Mouse (Mus musculus): Measurements from ENCODE around the gene Cacnb2. TPM values are rescaled to one million over a fixed set of nuclear protein-coding genes. Genes with fewer than 3 reads are reported as not detected.
A peak's percentile ranks its signal among the peaks of the same experiment; 100 is the strongest.

The Cacnb2 gene
- polyA plus RNA-seq, 1 experiment from 2014 or later, result 2.0 TPM

DNA sequence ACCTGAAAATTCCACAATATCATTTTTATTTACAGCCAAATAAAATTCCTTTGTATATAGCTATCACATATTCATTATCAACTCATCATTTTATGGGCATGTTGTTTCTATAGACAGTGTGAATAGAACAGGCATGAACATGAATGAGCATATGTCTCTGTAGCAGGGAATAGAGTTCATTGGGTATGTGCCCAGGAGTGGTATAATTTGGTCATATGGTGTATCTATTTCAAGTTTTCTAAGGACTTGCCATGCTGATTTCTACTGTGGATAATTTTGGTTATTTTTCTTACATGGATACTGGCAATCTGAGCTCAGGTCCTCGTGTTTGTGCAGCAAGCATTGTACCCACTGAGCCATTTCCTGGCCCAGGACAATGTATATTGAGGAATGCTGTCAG lies 243.8 kb downstream of the Cacnb2 start:
- Histone ChIP-seq H3K9me3 (no peaks in the 10 kb centered on the region), H3K36me3 (no peaks in the 10 kb centered on the region), H3K27ac (no peak overlapping the region), H3K4me2 (no peak overlapping the region), H3K9ac (no peak overlapping the region), H3K4me1 (no peaks in the 10 kb centered on the region), H3K27me3 (no peaks in the 10 kb centered on the region), H3K4me3 (no peak overlapping the region)
- ATAC-seq (ENCODE audit: insufficient number of reproducible peaks, insufficient read depth, low FRiP score, low TSS enrichment, low read depth), result no peak
- WGBS, result 43% methylated on average over 1 of the region's 1 CpGs

DNA sequence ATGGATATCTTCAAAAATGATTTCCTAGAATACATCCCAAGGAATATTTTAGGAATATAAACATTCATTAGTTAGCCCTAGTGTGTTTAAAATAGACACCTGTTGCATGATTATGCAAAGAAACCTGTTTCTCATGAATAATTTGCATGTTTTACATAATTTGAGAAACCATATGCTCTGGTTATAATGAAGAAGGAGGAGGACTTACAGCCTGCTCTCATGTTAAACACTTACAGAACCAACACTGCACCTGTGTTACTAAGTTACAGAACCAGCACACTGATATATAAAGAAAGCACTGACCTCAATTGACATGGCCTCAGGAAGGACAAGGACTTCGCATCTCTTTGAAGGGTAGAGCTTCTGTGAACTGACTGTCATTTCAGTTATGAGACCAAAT lies 244.3 kb downstream of the Cacnb2 start:
- H3K27me3 ChIP-seq, result no peaks in the 10 kb centered on the region
- 81% methylated on average over 1 of the region's 1 CpGs for WGBS
- no peaks in the 10 kb centered on the region for H3K9me3 ChIP-seq
- H3K4me1 ChIP-seq, result no peaks in the 10 kb centered on the region
- H3K4me3 ChIP-seq, result no peak overlapping the region
- no peak overlapping the region for H3K4me2 ChIP-seq
- ATAC-seq (ENCODE audit: insufficient number of reproducible peaks, insufficient read depth, low FRiP score, low TSS enrichment, low read depth), result no peak
- no peaks in the 10 kb centered on the region for H3K36me3 ChIP-seq
- no peak overlapping the region for H3K9ac ChIP-seq
- no peak overlapping the region for H3K27ac ChIP-seq

DNA sequence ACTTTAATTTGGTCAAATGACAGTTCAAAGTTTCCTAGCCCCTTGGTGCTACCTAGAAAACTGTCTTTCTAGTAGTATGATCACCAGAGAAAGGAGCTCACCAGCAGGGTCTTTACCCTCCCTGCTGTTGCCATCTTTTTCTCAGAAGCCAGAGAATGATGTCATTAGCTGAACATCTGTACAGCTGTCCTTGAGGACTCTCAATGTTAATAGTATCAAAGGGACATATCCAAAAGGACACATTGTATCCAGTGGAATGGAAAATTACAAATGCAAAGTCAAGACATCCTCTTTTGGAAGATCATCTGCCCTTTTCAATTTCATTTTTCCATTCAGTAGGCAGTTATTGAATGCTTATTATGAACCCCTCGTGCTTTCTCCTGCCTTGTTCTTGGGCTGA lies 247.9 kb downstream of the Cacnb2 start:
- Histone ChIP-seq H3K4me2 (no peak overlapping the region), H3K4me3 (no peak overlapping the region), H3K27ac (no peak overlapping the region), H3K36me3 (no peaks in the 10 kb centered on the region), H3K4me1 (no peaks in the 10 kb centered on the region), H3K9me3 (no peaks in the 10 kb centered on the region), H3K9ac (no peak overlapping the region), H3K27me3 (no peaks in the 10 kb centered on the region)
- ATAC-seq (ENCODE audit: insufficient number of reproducible peaks, insufficient read depth, low FRiP score, low TSS enrichment, low read depth), result no peak
- 81% methylated on average over 1 of the region's 1 CpGs for WGBS

DNA sequence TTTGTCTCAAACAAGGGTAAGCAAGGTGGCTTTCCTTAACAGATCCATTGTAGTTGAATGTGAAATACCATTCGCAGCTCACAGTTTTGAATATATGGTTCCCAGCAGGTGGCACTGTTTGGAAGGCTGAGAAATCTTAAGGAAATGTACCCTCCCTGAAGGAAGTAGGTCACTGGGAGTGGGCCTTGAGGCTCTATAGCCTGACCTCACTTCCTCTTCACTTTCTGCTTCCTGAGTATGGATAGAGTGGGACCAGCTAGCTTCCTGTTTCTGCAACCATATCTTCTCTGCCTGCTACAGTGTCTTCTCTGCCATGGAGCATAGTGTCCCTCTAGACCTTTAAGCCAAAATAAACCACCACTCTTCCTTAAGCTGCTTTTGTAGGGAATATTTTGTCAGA lies 248.5 kb downstream of the Cacnb2 start:
- Histone ChIP-seq H3K4me2 (no peak overlapping the region), H3K27me3 (no peaks in the 10 kb centered on the region), H3K9ac (no peak overlapping the region), H3K9me3 (no peaks in the 10 kb centered on the region), H3K36me3 (no peaks in the 10 kb centered on the region), H3K4me3 (no peak overlapping the region), H3K4me1 (no peaks in the 10 kb centered on the region), H3K27ac (no peak overlapping the region)
- 79% methylated on average over 1 of the region's 1 CpGs for WGBS
- no peak for ATAC-seq (ENCODE audit: insufficient number of reproducible peaks, insufficient read depth, low FRiP score, low TSS enrichment, low read depth)

DNA sequence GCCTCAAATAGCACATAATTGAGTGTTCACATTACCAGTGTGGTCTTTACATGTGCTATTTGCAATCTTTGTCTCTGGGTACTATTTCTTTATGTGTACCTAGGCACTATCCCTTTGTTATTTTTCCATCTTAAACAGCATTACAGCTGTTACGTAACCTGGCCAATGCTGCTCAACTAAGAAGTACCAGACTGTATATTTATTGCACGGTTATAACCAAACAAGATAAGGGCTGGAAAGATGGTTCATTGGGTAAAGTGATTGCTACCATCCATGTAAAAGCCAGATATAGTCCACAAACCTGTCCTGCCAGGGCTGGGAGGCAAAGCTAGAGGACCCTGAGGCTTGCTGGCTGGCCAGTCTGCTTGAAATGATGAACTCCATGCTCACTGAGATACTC lies 251.2 kb downstream of the Cacnb2 start:
- Histone ChIP-seq H3K4me1 (no peaks in the 10 kb centered on the region), H3K4me2 (no peak overlapping the region), H3K27me3 (no peaks in the 10 kb centered on the region), H3K9me3 (no peaks in the 10 kb centered on the region), H3K36me3 (no peaks in the 10 kb centered on the region), H3K9ac (no peak overlapping the region), H3K27ac (no peak overlapping the region), H3K4me3 (no peak overlapping the region)
- no peak for ATAC-seq (ENCODE audit: insufficient number of reproducible peaks, insufficient read depth, low FRiP score, low TSS enrichment, low read depth)
- 92% methylated on average over 2 of the region's 2 CpGs for WGBS

DNA sequence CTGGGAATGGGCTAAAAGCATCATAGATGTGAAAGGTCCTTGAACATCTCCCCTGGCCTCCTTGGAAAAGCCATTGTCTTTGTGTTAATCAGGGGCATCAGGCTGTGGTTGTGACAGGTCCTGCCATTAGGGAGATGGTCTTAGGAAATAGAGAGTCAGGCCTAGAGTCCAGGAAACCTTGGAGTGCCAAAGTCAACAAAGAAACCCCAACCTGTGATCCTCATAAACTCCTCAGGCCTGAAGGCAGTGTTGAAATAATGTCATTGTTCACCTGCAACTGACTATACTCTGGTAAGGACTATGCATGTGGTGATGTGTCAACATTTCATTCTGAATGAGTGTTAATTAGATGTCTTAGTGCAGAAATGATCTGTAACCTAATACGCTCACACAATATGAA lies 255.4 kb downstream of the Cacnb2 start:
- no peak for ATAC-seq (ENCODE audit: insufficient number of reproducible peaks, insufficient read depth, low FRiP score, low TSS enrichment, low read depth)
- no peak overlapping the region for H3K4me2 ChIP-seq
- no peaks in the 10 kb centered on the region for H3K36me3 ChIP-seq
- H3K4me1 ChIP-seq, result no peaks in the 10 kb centered on the region
- H3K9me3 ChIP-seq, result no peaks in the 10 kb centered on the region
- H3K4me3 ChIP-seq, result no peak overlapping the region
- no peak overlapping the region for H3K9ac ChIP-seq
- no peak overlapping the region for H3K27ac ChIP-seq
- WGBS, result 96% methylated on average over 1 of the region's 1 CpGs
- H3K27me3 ChIP-seq, result no peaks in the 10 kb centered on the region

DNA sequence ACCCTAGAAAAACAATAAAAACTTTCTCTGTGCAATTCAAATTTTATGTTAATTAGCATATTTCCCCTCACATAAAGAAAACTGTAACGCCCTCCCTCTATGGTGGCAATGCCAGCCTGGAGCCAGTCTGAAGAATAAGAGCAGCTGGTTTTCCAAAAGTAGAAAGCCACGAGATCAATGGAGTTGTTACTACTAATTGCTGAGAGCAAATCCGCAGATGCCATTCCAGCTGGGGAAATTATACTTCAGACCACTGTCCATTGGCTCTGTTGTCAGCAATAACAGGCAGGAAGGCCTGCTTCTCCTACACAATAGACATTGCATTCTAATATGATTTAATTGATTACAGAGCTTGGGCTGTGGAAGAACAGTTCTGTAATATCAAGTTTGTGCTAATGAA lies 257.5 kb downstream of the Cacnb2 start:
- no peak for ATAC-seq (ENCODE audit: insufficient number of reproducible peaks, insufficient read depth, low FRiP score, low TSS enrichment, low read depth)
- Histone ChIP-seq H3K4me2 (no peak overlapping the region), H3K9ac (no peak overlapping the region), H3K27me3 (no peaks in the 10 kb centered on the region), H3K27ac (no peak overlapping the region), H3K4me3 (no peak overlapping the region), H3K4me1 (no peaks in the 10 kb centered on the region), H3K9me3 (no peaks in the 10 kb centered on the region), H3K36me3 (no peaks in the 10 kb centered on the region)
- WGBS, result 52% methylated on average over 3 of the region's 3 CpGs

DNA sequence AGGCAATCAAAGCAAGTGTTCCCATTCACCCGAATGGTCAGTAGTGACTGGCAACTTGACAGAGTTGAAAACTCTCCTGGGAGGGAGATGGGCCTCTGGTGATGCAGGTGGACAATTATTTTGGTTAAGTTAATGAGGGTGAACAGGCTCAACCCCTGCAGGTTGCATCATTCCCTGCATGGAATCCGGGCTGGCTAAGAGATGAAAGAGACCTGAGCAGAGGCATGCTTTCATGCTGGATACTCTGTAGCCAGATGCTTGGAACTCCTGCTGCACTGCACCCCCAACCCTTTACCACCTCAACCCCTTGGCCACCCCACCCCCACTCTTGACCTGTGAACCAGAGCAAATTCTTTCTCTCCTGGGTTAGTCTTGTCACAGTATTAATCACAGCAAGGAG lies 258.7 kb downstream of the Cacnb2 start:
- H3K27ac ChIP-seq, result no peak overlapping the region
- H3K4me2 ChIP-seq, result no peak overlapping the region
- H3K27me3 ChIP-seq, result no peaks in the 10 kb centered on the region
- H3K9ac ChIP-seq, result no peak overlapping the region
- 21% methylated on average over 2 of the region's 2 CpGs for WGBS
- H3K4me3 ChIP-seq, result no peak overlapping the region
- H3K36me3 ChIP-seq, result no peaks in the 10 kb centered on the region
- H3K9me3 ChIP-seq, result no peaks in the 10 kb centered on the region
- ATAC-seq (ENCODE audit: insufficient number of reproducible peaks, insufficient read depth, low FRiP score, low TSS enrichment, low read depth), result no peak
- H3K4me1 ChIP-seq, result no peaks in the 10 kb centered on the region

DNA sequence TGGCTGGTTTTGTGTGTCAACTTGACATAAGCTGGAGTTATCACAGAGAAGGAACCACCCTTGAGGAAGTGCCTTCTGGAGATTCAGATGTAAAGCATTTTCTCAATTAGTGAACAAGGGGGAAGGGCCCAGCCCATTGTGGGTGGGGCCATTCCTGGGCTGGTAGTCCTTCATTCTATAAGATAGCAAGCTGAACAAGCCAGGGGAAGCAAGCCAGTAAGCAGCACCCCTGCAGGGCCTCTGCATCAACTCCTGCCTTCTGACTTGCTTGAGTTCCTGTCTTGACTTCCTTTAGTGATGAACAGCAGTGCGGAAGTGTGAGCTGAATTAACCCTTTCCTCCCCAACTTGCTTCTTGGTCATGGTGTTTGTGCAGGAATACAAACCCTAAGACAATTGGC lies 260.1 kb downstream of the Cacnb2 start:
- H3K36me3 ChIP-seq, result no peaks in the 10 kb centered on the region
- H3K4me1 ChIP-seq, result no peaks in the 10 kb centered on the region
- H3K9ac ChIP-seq, result no peak overlapping the region
- no peak overlapping the region for H3K4me2 ChIP-seq
- no peak overlapping the region for H3K27ac ChIP-seq
- no peak for ATAC-seq (ENCODE audit: insufficient number of reproducible peaks, insufficient read depth, low FRiP score, low TSS enrichment, low read depth)
- no peak overlapping the region for H3K4me3 ChIP-seq
- WGBS, result 28% methylated on average over 1 of the region's 1 CpGs
- H3K9me3 ChIP-seq, result no peaks in the 10 kb centered on the region
- no peaks in the 10 kb centered on the region for H3K27me3 ChIP-seq

DNA sequence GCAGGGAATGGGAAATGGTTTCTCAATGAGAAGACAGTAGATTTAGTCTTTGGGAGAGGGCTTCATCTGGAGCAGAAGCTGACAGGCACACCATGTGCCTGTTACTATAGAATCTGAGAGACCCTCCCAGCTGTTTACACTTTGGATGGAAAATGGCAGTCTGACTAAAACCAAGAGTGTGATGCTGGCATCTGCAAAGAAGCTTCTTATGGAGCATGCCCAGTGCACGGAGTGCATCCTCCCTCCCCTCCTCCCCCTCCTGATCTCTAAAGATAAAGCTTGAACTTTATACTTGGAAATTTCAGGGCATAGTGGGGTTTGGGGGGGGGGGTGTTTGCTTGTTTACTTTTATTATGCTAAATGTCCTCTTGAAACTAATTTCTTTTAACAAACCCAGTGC lies 270.2 kb downstream of the Cacnb2 start:
- 25% methylated on average over 1 of the region's 1 CpGs for whole genome bisulfite sequencing
- ATAC-seq (ENCODE audit: insufficient number of reproducible peaks, insufficient read depth, low FRiP score, low TSS enrichment, low read depth), result no peak
- H3K9ac ChIP-seq, result no peak overlapping the region
- H3K9me3 ChIP-seq, result no peaks in the 10 kb centered on the region
- H3K36me3 ChIP-seq, result no peaks in the 10 kb centered on the region
- no peak overlapping the region for H3K4me2 ChIP-seq
- H3K27ac ChIP-seq, result no peak overlapping the region
- peaks cover 21% of the 10 kb centered on the region for H3K4me1 ChIP-seq
- no peaks in the 10 kb centered on the region for H3K27me3 ChIP-seq
- no peak overlapping the region for H3K4me3 ChIP-seq

DNA sequence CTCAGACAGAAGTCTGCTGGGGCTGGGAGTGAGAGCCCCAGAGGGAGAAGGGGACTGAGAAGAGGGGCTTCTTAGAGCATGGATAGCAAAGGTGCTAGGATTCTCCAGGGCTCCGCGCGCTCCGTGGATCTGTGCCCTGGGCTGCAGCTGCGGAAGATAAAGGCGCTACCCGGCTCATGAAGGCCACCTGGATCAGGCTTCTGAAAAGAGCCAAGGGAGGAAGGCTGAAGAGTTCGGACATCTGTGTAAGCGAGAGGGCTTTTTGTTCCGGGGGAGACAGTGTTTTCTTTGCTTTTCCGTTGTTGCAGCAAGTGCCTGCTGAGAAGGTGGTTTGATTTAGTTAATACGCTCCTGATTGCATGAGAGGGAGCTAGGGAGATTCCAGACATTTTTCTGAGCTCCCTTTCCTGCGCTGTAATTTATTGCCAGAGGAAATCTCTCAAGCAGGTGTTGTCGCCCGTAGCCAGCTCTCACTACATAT lies 270.9 kb downstream of the Cacnb2 start:
- no peak for ATAC-seq (ENCODE audit: insufficient number of reproducible peaks, insufficient read depth, low FRiP score, low TSS enrichment, low read depth)
- H3K9ac ChIP-seq, result no peak overlapping the region; the same call in 1 of the 2 replicates
- no peaks in the 10 kb centered on the region for H3K27me3 ChIP-seq
- H3K4me1 ChIP-seq, result peaks cover 21% of the 10 kb centered on the region
- H3K4me3 ChIP-seq, result peak overlapping the region; percentile 29
- no peaks in the 10 kb centered on the region for H3K9me3 ChIP-seq
- H3K27ac ChIP-seq, result no peak overlapping the region
- H3K36me3 ChIP-seq, result no peaks in the 10 kb centered on the region
- WGBS, result 3% methylated on average over 15 of the region's 15 CpGs
- peak overlapping the region; percentile 54 for H3K4me2 ChIP-seq

DNA sequence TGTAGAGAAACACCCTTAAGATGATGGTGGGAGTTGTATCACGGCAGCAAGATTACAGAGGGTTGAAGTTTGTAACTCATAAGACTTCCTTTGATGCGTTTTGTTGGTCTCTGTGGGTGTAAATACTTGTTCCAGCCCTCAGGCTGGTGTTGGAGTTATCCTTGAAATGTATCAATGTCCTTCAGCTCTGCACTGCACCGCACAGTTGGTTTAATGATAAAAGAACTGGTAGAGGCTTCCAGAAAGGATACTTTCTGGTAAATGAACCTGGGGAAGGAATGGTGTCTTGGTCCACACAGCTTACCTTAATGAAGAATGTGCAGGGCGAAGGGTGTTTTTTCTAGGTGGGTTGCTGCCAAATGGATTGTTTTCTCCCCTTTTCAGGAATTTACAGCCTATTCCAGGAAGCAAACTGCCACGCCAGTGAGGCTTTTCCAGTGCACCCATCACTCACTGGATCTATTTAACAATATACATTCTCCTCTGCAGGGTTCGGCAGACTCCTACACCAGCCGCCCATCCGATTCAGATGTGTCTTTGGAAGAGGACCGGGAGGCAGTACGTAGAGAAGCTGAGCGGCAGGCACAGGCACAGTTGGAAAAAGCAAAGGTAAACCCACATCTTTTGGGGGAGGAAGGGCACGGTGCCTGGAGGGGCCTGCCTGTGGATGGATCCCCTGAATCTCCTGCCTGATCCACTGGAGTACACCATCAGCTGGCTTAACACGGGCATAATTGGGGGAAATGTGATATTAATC lies 271.6 kb downstream of the Cacnb2 start:
- Histone ChIP-seq H3K9ac (no peak overlapping the region), H3K9me3 (no peaks in the 10 kb centered on the region), H3K4me3 (no peak overlapping the region), H3K27me3 (no peaks in the 10 kb centered on the region), H3K27ac (no peak overlapping the region), H3K4me1 (peaks cover 21% of the 10 kb centered on the region), H3K36me3 (no peaks in the 10 kb centered on the region), H3K4me2 (peak overlapping the region; percentile 54)
- ATAC-seq (ENCODE audit: insufficient number of reproducible peaks, insufficient read depth, low FRiP score, low TSS enrichment, low read depth), result no peak
- WGBS, result 39% methylated on average over 13 of the region's 13 CpGs

Measured in embryonic facial prominence, embryonic 13.5 days (tissue).